Mouse (Mus musculus) MEL-GATA-1-ER (cell line): ENCODE measurements around the gene Tmem86b.

Source experiments
- DNase-seq: peaks from one replicate; pipeline ENCODE4 v3.0.0-alpha.2; 2012; ENCODE audit warnings: low read depth; ENCODE audit errors: extremely low read depth

Gene Tmem86b

GRCm38 (mm10) chr7:4631031-4631430 lies at the start of gene Tmem86b:
Gene Tmem86b (minus strand): TSS chr7:4631422.
- DNase-seq = no peak

GRCm38 (mm10) chr7:4675200-4675599 lies 44.0 kb upstream of the Tmem86b start:
- no peak for DNase-seq

GRCm38 (mm10) chr7:4674114-4674731 lies 43.0 kb upstream of the Tmem86b start:
- no peak for DNase-seq

- DNase-seq = no peak
Measured at GRCm38 (mm10) chr7:4671956-4672355, 40.7 kb upstream of the Tmem86b start.

GRCm38 (mm10) chr7:4670655-4671255 lies 39.5 kb upstream of the Tmem86b start:
- DNase-seq = peak; percentile 41

- no peak for DNase-seq
Measured at GRCm38 (mm10) chr7:4669156-4669555, 37.9 kb upstream of the Tmem86b start.

- no peak for DNase-seq
Measured at GRCm38 (mm10) chr7:4668506-4668905, 37.3 kb upstream of the Tmem86b start.

- DNase-seq = no peak
Measured at GRCm38 (mm10) chr7:4666871-4667270, 35.6 kb upstream of the Tmem86b start.

- no peak for DNase-seq
Measured at GRCm38 (mm10) chr7:4663742-4664141, 32.5 kb upstream of the Tmem86b start.

- no peak for DNase-seq
Measured at GRCm38 (mm10) chr7:4663179-4663578, 32.0 kb upstream of the Tmem86b start.

GRCm38 (mm10) chr7:4659911-4660443 lies 28.8 kb upstream of the Tmem86b start:
- DNase-seq = no peak

- peak; percentile 85 for DNase-seq
Measured at GRCm38 (mm10) chr7:4658912-4659551, 27.8 kb upstream of the Tmem86b start, which contains the start of gene Ppp6r1. Gene Ppp6r1 (minus strand): TSS chr7:4659019.

- no peak for DNase-seq
Measured at GRCm38 (mm10) chr7:4658128-4658907, 27.1 kb upstream of the Tmem86b start.

- no peak for DNase-seq
Measured at GRCm38 (mm10) chr7:4657521-4658127, 26.4 kb upstream of the Tmem86b start.

GRCm38 (mm10) chr7:4656818-4657217 lies 25.6 kb upstream of the Tmem86b start:
- no peak for DNase-seq

GRCm38 (mm10) chr7:4655916-4656315 lies 24.7 kb upstream of the Tmem86b start:
- DNase-seq = no peak

GRCm38 (mm10) chr7:4655393-4655792 lies 24.2 kb upstream of the Tmem86b start:
- DNase-seq = no peak

- DNase-seq = no peak
Measured at GRCm38 (mm10) chr7:4654221-4654620, 23.0 kb upstream of the Tmem86b start.

- peak; percentile 94 for DNase-seq
Measured at GRCm38 (mm10) chr7:4653780-4654179, 22.6 kb upstream of the Tmem86b start.

GRCm38 (mm10) chr7:4653351-4653750 lies 22.1 kb upstream of the Tmem86b start:
- no peak for DNase-seq

- DNase-seq = no peak
Measured at GRCm38 (mm10) chr7:4652726-4653125, 21.5 kb upstream of the Tmem86b start.
